Mouse (Mus musculus): ENCODE results near the gene Larp4b.

Larp4b gene

GRCm38 (mm10) chr13:9125193-9125592 is 31.5 kb downstream of the Larp4b start:
- DNase-seq (ENCODE audit: low spot score), result no peak

GRCm38 (mm10) chr13:9127715-9128114 is 34.0 kb downstream of the Larp4b start:
- DNase-seq (ENCODE audit: low spot score), result no peak

DNA sequence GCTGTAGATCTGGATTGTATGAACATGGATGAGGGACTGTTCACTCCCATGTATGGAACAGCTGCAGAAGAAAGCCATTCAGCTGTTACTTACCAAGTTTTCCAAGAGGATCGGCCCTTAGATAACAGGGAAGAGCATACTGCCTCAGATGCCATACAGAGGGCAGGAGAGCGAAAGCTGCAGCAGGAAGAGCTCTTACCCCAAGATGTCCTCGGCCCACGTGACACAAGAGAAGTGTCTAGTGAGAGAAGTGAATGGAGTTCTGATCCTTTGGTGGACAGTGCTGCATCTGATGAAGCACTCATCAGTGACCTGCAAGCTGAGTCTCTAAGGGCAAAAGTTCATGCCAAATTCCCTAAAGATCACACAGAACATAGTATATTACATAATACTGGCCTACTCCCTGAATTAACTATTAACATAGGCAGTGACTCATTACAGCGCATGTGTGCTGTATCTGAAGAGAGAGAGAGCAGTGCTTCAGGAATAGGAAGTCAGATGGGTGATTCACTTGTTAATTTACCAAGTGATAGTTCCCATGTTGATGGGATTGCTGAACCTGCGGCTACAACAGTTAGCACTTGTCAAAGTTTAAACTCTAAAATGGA is 35.1 kb downstream of the Larp4b start:
- no peak for DNase-seq (ENCODE audit: low spot score)

- DNase-seq (ENCODE audit: low spot score), result no peak
Observed at GRCm38 (mm10) chr13:9134421-9134820, 40.7 kb downstream of the Larp4b start.

DNA sequence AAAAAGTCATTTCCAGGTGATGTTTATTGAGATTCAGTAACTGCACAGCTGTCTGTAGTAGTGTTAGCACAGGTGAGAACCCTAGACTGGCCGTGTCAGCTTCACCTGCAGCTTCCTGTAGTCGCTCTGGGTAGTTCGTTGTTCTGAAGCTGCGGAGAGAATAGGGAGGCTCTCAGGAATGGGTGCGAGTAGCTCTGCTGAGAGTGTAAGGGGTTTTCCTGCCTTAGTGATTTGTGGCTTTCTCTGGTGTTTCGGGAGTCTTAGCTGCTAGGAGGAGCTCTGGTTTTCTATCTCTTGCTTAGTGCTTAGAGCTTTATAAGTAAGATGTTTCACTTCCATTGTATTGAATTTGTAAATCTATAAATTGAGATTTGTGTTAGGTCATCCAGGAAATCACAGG is 42.4 kb downstream of the Larp4b start:
- DNase-seq (ENCODE audit: low spot score), result no peak

GRCm38 (mm10) chr13:9136733-9137132 is 43.1 kb downstream of the Larp4b start:
- no peak for DNase-seq (ENCODE audit: low spot score)

DNA sequence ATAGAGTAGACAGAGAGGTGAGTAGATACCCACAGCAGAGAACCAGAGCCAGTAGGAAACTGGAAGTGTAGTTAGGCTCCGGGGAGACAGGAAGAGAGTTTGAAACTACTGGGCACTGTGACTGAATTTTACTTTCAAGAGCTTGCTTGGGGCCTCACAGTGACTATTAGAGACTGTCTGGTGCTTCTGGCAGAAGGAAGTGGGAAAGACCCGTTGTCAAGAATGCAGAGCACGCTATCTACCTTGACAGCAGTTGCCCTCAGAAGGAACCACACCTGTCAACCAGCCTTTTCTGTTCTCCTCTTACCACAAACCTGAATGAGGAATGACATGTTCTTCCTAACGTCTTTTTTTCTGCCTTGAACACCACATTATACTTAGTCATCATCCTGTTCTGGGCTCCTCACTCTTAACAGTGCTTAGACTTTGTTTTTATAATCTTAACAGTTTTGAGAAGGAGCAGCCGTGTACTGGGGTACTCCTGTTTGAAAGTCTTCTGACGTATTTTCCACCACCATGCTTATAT is 45.8 kb downstream of the Larp4b start:
- no peak for DNase-seq (ENCODE audit: low spot score)

GRCm38 (mm10) chr13:9140204-9140603 is 46.5 kb downstream of the Larp4b start:
- no peak for DNase-seq (ENCODE audit: low spot score)

GRCm38 (mm10) chr13:9142371-9142770 is 48.7 kb downstream of the Larp4b start:
- no peak for DNase-seq (ENCODE audit: low spot score)

DNA sequence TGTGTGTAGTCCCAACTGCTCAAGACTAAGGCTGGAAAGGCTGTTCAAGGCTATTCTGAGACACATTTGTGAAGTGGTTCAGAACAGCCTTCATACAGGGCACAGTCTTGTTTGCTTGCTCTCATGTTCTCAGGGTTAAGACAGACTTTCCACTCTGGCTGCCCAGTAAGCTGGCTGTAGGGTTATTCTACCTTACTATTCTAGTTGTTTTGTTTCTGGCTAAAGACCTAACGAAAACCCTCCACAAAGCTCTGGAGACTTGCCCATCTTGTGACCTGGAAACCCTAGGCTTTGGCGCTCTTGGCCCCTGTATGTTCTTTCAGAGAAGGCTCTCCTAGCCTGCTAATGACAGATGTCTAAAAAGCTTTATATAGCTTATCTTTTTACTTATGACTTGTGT is 55.1 kb downstream of the Larp4b start:
- DNase-seq (ENCODE audit: low spot score), result no peak

GRCm38 (mm10) chr13:9149473-9150217 is 56.0 kb downstream of the Larp4b start:
- DNase-seq (ENCODE audit: low spot score), result no peak

DNA sequence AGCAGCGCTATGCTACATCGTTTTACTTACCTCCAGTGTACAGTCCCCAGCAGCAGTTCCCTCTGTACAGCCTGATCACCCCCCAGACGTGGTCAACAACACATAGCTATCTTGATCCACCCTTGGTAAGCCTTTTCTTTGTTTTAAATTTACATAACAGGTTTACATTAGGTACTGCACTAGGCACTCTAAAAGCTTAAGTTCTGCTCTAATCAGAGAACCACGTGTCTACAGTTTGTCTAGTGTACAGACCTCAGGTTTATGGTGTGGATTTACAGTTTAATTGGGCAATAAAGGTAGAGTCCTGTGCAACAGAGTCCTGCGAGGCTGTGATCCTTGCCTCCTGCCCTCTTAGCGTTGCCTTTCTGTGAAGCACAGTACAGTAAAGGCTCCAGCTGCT is 57.4 kb downstream of the Larp4b start:
- no peak for DNase-seq (ENCODE audit: low spot score)

- DNase-seq (ENCODE audit: low spot score), result no peak
Observed at GRCm38 (mm10) chr13:9151619-9152018, 57.9 kb downstream of the Larp4b start.

DNA sequence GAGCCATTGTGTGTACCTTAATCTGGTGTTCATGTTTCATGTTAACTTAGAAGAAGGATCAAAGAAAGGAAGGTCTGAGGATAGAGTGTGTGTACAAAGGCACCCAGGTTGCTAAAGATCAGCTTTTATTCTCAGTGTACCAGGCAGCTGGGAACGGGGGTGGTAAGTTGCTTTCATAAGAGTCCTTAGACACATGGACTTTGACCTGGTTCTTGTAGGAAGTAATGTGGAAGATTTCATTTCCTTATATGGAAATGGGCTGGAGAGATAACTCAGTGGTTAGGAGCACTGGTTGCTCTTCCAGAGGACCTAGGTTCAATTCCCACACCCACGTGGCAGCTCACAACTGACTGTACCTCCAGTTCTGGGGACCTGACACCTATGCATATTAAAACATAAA is 58.6 kb downstream of the Larp4b start:
- DNase-seq (ENCODE audit: low spot score), result no peak

- DNase-seq (ENCODE audit: low spot score), result no peak
Observed at GRCm38 (mm10) chr13:9153803-9154202, 60.1 kb downstream of the Larp4b start.

- DNase-seq (ENCODE audit: low spot score), result no peak
Observed at GRCm38 (mm10) chr13:9159282-9159681, 65.6 kb downstream of the Larp4b start.

DNA sequence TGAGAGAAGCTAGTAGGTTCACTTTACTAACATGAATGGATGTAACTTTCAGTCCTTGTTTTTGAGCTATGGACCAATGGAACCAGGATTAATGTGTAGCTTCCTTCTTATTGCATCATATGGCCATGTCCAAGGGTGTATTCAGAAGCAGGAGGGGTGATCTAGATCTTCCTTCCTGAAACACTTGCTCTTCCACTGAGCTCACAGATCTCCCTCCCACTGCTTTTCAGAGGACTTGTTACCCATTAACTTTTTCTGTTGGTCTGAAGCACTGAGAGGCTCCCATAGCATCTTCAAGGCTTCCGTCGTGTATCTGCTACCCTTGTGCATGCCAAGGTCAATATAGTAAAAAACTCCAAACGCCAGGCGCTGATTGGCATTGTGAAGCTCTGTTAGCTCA is 69.2 kb downstream of the Larp4b start:
- no peak for DNase-seq (ENCODE audit: low spot score)

GRCm38 (mm10) chr13:9167842-9168241 is 74.2 kb downstream of the Larp4b start:
- DNase-seq (ENCODE audit: low spot score), result no peak

GRCm38 (mm10) chr13:9169616-9170015 is 75.9 kb downstream of the Larp4b start:
- DNase-seq (ENCODE audit: low spot score), result no peak

GRCm38 (mm10) chr13:9170726-9171125 is 77.0 kb downstream of the Larp4b start:
- no peak for DNase-seq (ENCODE audit: low spot score)

GRCm38 (mm10) chr13:9173414-9173813 is 79.7 kb downstream of the Larp4b start:
- no peak for DNase-seq (ENCODE audit: low spot score)

DNA sequence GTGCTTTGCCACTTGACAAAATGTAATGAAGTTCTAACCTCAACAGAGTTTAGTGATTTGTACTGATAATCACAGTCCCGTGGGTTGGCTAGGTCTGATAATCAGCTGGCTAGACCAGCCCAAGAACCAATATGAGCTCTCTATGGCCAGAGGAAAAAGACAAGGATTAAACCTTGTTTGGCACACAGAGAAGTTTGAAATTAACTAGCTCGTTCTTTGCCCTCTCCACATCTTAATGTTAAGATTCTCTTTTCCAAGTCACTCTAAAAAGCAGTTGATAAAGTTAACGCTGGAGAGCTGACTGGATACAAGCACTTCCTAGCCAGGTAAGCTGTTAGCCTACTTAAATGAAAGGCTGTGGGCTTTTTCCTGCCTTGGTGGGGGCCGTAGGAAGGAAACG is 81.5 kb downstream of the Larp4b start:
- DNase-seq (ENCODE audit: low spot score), result no peak

GRCm38 (mm10) chr13:9178270-9178669 is 84.6 kb downstream of the Larp4b start:
- no peak for DNase-seq (ENCODE audit: low spot score)

DNA sequence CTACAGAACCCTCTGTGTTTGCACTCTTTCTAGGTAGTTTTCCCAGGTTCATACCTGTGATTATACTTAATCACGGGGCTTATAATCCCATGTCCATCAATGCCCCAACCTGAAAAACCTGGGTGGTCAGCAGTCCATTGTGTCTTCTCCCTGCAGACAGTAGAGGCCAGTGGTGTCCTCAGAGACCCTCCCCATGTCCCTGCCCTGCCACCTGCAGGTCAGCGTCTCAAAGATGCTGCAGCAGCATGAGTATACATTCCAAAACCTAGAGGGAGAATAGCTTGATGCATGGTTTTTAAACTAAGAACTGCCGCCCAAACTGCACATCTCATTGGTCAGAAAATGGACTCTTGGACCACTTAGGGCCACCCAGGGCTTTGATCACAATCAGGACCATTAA is 85.0 kb downstream of the Larp4b start:
- DNase-seq (ENCODE audit: low spot score), result no peak

Measured in T-cell, adult 2 months (primary cell).